Mouse (Mus musculus) cortical plate, adult 2 months (tissue): Measurements from ENCODE around the gene Bmper. TPM values are rescaled to one million over a fixed set of nuclear protein-coding genes. Genes with fewer than 3 reads are reported as not detected.
A peak's percentile ranks its signal among the peaks of the same experiment; 100 is the strongest.

ENCODE experiments used
- H3K27ac ChIP-seq: fragments of 200-500 bp; 2 replicates; pipeline ENCODE4 v1.5.1; 2012; ENCODE audit warnings: low read length, control low read depth, inconsistent platforms; ENCODE audit not compliant: insufficient read depth
- H3K4me1 ChIP-seq: fragments of 200-500 bp; 2 replicates; pipeline ENCODE4 v1.6.1; 2011; ENCODE audit warnings: low read length; ENCODE audit not compliant: control insufficient read depth, insufficient read depth
- H3K4me3 ChIP-seq: fragments of 200-500 bp; 2 replicates; pipeline ENCODE4 v1.5.1; 2011; ENCODE audit warnings: mild to moderate bottlenecking, low read length, control low read depth; ENCODE audit not compliant: insufficient read depth
- CTCF ChIP-seq: fragments of 200-500 bp; IDR thresholded peaks from 2 replicates; pipeline ENCODE4 v1.5.1; 2011; ENCODE audit warnings: mild to moderate bottlenecking, control low read depth, low read length; ENCODE audit not compliant: insufficient read depth; ENCODE audit errors: extremely low read depth
- POLR2A ChIP-seq: fragments of 200-500 bp; IDR thresholded peaks from 2 replicates; pipeline ENCODE4 v1.6.1; 2011; ENCODE audit warnings: mild to moderate bottlenecking, low read length, control low read depth; ENCODE audit not compliant: insufficient read depth; ENCODE audit errors: extremely low read depth
- polyA plus RNA-seq: library from polyadenylated mRNA; depleted of rRNA; stranded (reverse); fragments of >200 nt; gene quantifications from 2 replicates; pipeline ENCODE4 v1.2.3, GENCODE M21; 2012

Bmper gene
- polyA plus RNA-seq, 1 experiment: 5.9 TPM

- H3K4me1 ChIP-seq: no peaks in the 10 kb centered on the region
- TF ChIP-seq CTCF (no peak), POLR2A (no peak)
- H3K4me3 ChIP-seq: no peak overlapping the region
- H3K27ac ChIP-seq: no peak overlapping the region
These were observed 263.0 kb downstream of the Bmper start for GRCm38 (mm10) chr9:23485851-23486250.

GRCm38 (mm10) chr9:23486725-23487378, 264.0 kb downstream of the Bmper start:
- Histone ChIP-seq H3K4me1 (no peaks in the 10 kb centered on the region), H3K27ac (no peak overlapping the region), H3K4me3 (no peak overlapping the region)
- no peak for TF ChIP-seq POLR2A
- TF ChIP-seq CTCF: no peak

- H3K4me3 ChIP-seq: no peak overlapping the region
- no peak overlapping the region for H3K27ac ChIP-seq
- TF ChIP-seq POLR2A (no peak), CTCF (no peak)
- no peaks in the 10 kb centered on the region for H3K4me1 ChIP-seq
These were observed 265.4 kb downstream of the Bmper start for GRCm38 (mm10) chr9:23488265-23488664.

- TF ChIP-seq CTCF: no peak
- TF ChIP-seq POLR2A: no peak
- no peak overlapping the region for H3K27ac ChIP-seq
- no peak overlapping the region for H3K4me3 ChIP-seq
- peaks cover 5% of the 10 kb centered on the region for H3K4me1 ChIP-seq
These were observed 272.5 kb downstream of the Bmper start for GRCm38 (mm10) chr9:23495400-23495799.

GRCm38 (mm10) chr9:23497626-23498025, 274.8 kb downstream of the Bmper start:
- peak overlapping the region; percentile 32; the same call in 1 of the 2 replicates for H3K27ac ChIP-seq
- H3K4me3 ChIP-seq: no peak overlapping the region
- peaks cover 5% of the 10 kb centered on the region for H3K4me1 ChIP-seq
- TF ChIP-seq POLR2A (no peak), CTCF (no peak)

GRCm38 (mm10) chr9:23533870-23534269, 311.0 kb downstream of the Bmper start:
- Histone ChIP-seq H3K27ac (no peak overlapping the region), H3K4me3 (no peak overlapping the region), H3K4me1 (no peaks in the 10 kb centered on the region)
- no peak for TF ChIP-seq POLR2A
- TF ChIP-seq CTCF: no peak
